Mouse (Mus musculus): ENCODE data around the gene Sorbs1.

Sorbs1 gene

GRCm38 (mm10) chr19:40512500-40513421, 818 bp downstream of the Sorbs1 start:
- peak; percentile 23 to 59 for DNase-seq

DNA sequence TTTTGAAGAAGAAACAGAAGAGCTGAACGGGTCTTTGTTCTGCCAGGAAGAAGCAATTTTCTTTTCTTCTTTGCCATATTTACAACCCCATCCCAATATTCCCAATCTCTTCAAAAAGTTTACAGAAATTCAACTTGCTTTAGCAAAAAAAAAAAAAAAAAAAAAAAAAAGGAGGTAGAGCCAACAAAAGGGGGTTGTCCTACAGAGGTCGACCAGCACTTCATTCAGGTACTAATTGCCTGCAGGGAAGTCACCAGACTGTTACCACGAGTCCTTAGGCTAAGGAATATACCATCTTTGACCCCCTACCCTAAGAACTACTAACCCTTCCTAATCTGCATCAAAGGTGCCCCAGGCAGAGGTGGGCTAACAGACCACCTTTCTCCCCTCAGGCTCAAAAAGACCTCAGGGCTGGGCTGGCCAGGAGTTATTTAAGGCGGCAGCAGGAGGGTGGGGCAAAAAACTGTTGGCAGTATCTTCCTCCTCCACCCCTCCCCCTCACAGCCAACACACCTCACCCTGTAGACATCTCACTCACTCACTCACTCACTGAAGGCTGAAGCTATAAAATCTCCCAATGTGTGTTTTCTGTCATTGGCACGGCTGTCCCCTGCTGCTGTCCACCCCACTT, 1.8 kb downstream of the Sorbs1 start:
- peak in 1 of 2 experiments; percentile 25 for DNase-seq

- DNase-seq: no peak
Measured at GRCm38 (mm10) chr19:40511100-40511439, 2.5 kb downstream of the Sorbs1 start.

DNA sequence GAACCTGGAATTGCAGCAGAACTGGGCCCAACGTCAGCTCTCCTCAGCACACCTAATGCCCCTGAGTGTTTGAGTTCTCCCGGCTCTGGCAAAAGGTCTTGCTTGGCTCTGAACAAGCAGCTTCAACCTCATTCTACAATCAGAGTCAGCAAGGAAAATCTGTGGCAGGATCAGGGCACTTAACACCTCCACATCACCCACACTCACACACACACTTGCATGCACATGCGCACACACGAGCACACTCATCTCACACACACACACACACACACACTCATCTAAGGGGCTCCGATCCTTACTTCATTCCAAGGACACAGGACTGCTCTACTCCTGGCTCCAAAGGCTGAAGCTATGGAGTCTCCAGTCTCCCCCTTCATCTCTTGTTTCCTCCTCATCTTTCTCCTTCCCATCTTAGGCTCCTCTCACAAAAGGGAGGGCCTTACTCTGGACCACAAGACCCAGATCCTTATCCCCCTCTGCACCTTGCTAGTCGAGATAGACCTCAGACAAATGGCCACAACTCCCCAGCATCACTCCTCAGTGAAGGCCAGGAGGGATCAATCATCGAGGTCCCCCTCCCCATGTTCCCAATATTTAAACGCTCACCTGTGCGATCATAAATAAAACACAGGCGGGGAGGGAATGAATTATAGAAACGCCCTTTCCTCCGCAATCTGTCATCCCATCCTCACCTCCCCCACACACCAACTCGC, 3.0 kb downstream of the Sorbs1 start:
- DNase-seq: no peak

GRCm38 (mm10) chr19:40509274-40509673, 4.3 kb downstream of the Sorbs1 start:
- DNase-seq: no peak

DNA sequence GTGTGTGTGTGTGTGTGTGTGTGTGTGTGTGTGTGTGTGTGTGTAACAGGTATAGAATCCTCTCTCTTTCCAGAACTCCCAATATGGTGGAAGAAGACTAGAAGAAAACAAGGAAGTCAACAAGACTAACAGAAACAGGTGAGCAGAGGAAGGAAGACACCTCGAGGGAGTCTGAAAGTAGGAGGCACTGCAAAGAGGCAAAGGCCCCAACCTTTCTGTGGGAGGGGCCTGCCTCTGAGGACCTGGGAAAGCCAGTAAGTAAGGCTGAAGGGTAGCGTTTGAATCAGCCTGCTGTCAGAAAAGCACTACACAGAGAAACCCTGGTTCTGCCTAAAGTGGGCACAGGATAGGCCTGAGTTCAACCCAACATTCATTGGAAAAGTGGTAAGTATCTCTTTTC, 4.7 kb downstream of the Sorbs1 start:
- DNase-seq: peak in 1 of 2 experiments; percentile 25

DNA sequence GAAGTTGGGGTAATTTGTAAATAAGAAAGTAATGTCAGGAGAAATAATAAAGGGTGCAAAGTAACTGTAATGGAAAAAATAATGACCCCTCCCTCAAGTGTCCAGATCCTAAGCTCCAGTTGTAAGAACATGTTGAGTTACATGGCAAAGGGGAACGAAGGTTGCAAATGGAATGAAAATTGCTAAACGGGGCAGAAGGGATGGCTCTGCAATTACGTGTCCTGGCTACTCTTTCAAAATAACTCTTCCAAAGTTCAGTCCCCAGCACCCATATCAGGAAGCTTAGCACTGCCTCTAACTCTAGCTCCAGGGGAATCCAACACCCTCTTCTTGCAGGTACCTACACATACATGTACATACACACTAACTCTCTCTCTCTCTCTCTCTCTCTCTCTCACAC, 6.6 kb downstream of the Sorbs1 start:
- DNase-seq: no peak

DNA sequence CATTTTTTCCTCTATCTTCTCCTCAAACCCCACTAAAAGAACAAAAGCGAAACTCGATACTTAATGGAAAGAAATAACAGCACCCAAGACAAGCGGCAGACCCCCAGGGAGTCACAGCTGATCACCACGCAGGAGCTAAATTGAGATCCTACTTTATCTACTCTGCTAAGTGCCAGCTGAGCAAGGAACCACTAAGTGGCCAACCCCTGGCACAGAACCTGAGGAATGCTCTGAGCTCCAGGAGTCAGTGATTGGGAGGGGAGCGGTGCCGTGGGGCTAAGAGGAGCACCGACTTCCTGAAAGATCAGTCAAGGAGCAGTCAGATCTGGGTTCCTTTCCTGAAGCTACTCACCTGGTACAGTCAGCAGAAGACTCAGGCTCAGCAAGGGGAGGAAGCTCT, 9.2 kb downstream of the Sorbs1 start:
- peak in 1 of 2 experiments; percentile 31 for DNase-seq

DNA sequence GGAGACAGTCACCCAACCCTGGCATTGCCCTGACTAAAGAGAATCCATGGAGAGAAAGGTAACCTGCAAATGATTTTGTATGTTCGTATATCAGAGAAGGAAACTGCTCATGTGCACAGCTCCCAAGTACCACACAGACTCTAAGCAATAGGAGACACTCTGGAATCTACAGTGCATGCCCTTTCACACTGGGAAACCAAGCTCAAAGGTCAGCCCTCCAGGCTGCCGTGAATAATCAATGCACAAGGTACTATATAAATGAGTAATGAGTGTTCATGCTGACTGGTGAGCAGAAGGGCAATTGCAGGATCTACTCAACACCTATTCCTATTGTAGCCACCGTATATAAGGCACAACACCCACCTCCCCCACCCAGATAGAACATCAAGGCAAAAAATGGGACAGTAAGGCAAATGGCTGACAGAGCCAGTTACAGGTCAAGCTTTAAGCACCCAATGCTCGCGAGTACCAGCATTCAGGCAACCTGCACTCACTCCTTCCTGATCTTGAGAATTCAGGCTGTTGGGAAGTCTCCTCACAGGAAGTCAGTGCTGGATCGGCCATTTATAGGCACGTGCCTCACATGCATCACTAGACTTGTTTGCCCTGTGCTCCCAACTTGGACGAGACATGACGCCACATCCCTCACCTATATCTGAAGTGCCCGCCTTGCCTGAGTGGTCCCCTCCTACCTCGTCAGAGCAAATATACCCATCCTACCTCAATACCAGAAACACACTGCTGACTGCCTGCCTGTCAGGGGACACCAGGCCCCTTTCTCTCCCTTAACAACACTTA, 13.4 kb downstream of the Sorbs1 start:
- DNase-seq: peak in 1 of 2 experiments; percentile 64

DNA sequence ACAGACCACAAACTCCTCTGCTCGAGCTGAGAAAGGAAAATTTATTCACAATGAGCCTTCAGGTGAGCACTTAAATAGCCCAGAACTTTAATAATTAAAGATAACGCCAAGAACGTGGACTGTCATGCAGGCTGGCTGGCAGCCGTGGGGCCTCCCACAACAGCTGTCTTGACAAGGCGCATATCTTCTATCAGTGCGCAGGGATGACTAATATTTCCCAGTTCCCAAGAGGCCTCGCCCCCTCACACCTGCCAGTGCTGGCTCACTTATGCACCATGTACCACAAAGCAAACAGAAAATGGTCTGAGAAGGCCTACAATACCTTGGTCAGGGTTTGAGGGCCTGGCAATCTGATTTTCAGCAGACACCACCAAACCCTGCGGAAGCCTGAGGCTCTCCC, 14.4 kb downstream of the Sorbs1 start:
- no peak for DNase-seq

- peak; percentile 39 to 66 for DNase-seq
Measured at GRCm38 (mm10) chr19:40498162-40498725, 15.3 kb downstream of the Sorbs1 start.

- no peak for DNase-seq
Measured at GRCm38 (mm10) chr19:40496509-40497267, 16.9 kb downstream of the Sorbs1 start.

DNA sequence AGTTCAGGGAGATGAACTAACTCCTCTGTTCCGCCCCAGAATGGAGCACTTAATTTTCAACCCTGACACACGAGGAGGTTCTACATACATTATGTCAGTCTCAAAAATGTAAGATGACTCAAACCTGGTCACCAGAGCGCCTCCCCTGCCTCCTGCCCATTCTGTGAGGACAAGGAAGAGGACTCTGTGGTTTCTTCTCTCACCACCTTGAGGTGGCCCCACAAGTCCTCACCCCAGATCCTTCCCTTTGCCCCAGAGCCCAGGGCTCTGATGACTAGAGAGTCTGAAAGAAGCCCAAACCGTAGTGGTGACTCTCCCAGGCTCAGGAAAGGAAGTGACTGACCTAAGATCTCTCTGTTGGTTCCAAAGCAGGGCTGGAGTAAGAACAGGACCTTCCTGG, 17.5 kb downstream of the Sorbs1 start:
- DNase-seq: no peak

DNA sequence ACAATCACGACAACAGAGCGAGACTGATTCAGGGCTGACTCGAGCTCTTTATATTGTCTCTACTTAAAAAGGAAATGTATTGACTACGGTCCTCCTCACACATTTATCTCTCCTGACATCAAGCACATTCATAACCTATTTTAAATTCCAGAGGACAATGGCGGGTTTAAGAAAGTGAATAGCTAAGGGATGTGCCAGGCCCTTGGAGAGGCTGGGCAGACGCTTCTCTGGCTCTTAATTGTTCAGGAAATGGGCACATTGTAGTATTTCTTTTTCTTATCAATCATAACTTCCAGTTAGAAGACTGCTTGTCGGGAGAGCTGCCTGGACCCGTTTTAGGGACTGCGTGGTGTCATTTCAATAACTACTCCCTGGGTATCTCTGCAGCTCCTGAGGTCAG, 20.7 kb downstream of the Sorbs1 start:
- DNase-seq: peak in 1 of 2 experiments; percentile 25

GRCm38 (mm10) chr19:40491442-40491841, 22.1 kb downstream of the Sorbs1 start:
- peak; percentile 36 to 55 for DNase-seq

- DNase-seq: peak in 1 of 2 experiments; percentile 45
Measured at GRCm38 (mm10) chr19:40490765-40491164, 22.8 kb downstream of the Sorbs1 start.

DNA sequence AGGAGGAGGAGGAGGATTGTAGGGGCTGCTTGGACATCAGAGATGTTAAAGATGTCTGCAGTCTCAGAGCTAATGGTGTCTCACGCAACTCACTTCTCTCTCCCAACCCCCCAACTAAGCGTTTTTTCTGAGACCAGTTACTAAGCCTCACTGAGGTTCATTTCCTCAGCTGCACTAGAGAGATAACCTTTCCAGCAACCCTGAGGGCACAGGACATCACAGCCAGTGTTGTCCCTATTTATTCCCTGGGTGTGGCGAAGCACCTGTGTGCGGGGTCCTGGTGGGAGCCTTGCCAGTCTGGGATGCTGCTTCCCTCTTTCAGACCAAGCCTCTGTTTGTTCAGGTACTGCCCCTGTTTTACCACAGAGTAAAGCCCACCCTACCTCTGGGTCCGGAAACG, 23.9 kb downstream of the Sorbs1 start:
- no peak for DNase-seq

DNA sequence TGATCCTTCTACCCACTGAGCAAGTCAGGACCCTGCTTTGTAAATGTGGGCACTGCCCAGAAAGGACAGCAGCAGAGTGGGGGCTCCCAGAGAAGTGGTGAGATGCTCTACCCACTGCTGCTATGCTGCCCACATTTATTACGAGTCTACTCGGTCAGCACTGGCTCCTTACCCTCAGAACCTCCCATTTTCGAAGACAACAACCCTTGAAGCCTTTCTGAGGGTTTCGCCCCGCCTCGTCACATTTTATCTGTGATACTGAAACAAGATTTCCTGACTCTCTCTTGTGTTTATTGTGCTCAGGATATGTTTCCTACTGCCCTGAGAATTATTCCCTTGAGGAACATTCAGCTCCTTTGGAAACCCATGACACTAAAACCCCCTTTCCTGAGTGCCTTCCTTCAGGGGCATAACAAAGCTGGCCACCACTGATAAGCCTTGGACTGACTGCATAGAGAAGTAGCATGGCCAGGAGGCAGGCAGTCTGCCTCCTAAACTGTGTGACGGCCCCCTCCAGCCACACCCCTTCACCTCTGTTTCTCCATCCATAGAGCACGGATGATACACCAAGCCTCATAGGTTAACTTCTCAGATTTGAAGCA, 24.6 kb downstream of the Sorbs1 start:
- peak in 1 of 2 experiments; percentile 42 for DNase-seq

DNA sequence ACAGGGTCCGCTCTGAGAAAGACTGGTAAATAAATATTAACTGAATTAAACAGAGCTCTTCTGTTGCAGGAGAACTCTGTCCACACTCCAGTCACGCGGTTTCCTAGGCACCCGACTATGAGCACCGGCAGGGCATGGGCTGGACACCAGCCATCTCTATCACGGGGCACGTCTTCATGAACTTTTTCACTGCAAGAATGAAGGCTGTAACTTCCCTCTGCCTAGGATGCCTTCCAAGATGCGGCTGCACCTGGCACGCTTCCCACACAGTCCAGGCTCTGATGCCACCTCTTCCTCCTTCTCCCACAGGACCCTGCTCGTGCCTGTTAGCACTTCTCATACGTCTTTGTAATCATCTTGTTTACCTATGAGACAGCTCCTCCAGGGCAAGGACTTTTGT, 26.0 kb downstream of the Sorbs1 start:
- DNase-seq: peak; percentile 94 to 96

GRCm38 (mm10) chr19:40481115-40481514, 32.5 kb downstream of the Sorbs1 start:
- DNase-seq: no peak

DNA sequence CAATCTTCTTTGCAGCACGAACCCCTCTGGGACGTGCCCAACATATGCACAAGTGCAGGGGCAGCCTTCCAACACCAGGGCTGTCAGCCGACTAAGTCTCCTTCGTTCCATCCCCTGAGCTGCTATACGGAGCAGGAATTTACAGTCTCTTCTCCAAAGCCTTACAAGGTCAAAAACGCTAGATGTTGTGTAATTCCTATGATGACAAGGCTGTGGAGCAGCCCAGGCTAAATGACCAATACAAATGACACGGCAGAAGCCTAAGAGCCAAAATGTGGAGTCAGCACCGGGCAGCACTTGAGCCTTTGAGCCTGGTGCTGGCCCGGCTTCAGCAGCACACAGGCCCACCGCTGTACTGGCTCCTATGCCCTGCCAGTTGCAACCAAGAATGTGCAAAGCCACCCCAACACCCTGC, 35.4 kb downstream of the Sorbs1 start:
- peak; percentile 55 to 82 for DNase-seq

All from kidney, postnatal 25 days (tissue).